Mouse (Mus musculus) E14TG2a.4 (cell line): ENCODE measurements around the gene Mki67.

ENCODE experiments used
- CTCF ChIP-seq: conservative IDR thresholded peaks from 2 replicates; pipeline ENCODE4 v1.5.1; 2014; ENCODE audit warnings: low read length
- NANOG ChIP-seq: IDR thresholded peaks from 2 replicates; pipeline ENCODE4 v1.6.1; 2014; ENCODE audit warnings: borderline replicate concordance, low read length, mixed read lengths

GRCm38 (mm10) chr7:135745091-135745490 is 28.9 kb upstream of the Mki67 start:
- TF ChIP-seq CTCF (no peak), NANOG (no peak)
